Mouse (Mus musculus): Measurements from ENCODE around the gene Gm9745. TPM values are rescaled to one million over a fixed set of nuclear protein-coding genes. Genes with fewer than 3 reads are reported as not detected.
"Not testable (repeated sequence)": the region's sequence is repeated elsewhere in the genome, so short reads cannot be mapped to it uniquely, and the experiment has no call there.

Gene Gm9745
- polyA plus RNA-seq, 1 experiment from 2014 or later: not detected

DNA sequence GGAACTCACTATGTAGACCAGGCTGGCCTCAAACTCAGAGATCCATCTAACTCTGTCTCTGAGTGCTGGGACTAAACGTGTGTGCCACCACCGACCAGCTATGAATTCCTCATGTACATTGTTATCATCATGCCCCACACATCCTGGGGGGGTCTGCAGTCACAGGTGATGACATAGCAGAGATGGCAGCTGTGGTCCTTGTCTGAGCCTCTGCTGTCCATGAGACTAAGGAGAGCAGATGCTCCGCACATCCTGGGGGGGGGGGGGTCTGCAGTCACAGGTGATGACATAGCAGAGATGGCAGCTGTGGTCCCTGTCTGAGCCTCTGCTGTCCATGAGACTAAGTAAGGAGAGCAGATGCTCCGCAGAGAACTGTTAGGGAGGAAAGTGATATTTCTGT is 6.9 kb downstream of the Gm9745 start:
- not testable (repeated sequence) for H3K4me3 ChIP-seq (ENCODE audit: low read length); H3K4me2 ChIP-seq (ENCODE audit: low read depth, low read length); H3K9me3 ChIP-seq (replicated peaks; ENCODE audit: control insufficient read depth, low read length); H3K27me3 ChIP-seq (ENCODE audit: control insufficient read depth, insufficient read depth, low read length); H3K9ac ChIP-seq (ENCODE audit: low read length); H3K27ac ChIP-seq (ENCODE audit: low read length); H3K36me3 ChIP-seq (ENCODE audit: control insufficient read depth, insufficient read depth); ATAC-seq (replicated peaks; ENCODE audit: extremely low read depth, insufficient read depth, low FRiP score); H3K4me1 ChIP-seq (ENCODE audit: control insufficient read depth, insufficient read depth, low read length)
- 67% methylated on average over 4 of the region's 4 CpGs for WGBS

DNA sequence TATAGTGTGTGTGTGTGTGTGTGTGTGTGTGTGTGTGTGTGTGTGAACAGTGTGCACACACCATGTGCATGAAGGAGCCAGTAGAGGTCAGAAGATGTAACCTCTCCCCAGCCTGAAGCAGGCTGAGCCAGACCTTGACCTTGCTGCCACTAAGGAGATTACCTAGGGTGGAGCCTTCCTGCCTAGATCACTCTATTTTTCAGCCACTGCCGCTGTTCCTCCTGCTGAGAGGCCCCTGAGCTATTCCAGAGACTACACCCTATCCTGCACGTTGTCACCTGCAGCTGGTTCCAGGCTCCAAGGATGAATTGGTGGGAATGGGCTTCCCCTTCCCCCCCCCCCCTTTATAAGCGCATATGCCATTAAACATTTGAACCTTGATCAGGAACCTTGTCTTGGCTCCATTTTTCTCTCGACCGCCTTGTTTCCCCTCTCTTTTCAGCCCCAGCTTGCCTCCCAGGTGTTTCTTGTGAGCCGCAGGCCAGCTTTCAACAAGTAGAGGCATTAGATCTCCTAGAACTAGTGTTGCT is 10.4 kb downstream of the Gm9745 start:
- H3K4me3 ChIP-seq (ENCODE audit: low read length); H3K27me3 ChIP-seq (ENCODE audit: control insufficient read depth, insufficient read depth, low read length); H3K27ac ChIP-seq (ENCODE audit: low read length); H3K36me3 ChIP-seq (ENCODE audit: control insufficient read depth, insufficient read depth); H3K4me2 ChIP-seq (ENCODE audit: low read depth, low read length); H3K4me1 ChIP-seq (ENCODE audit: control insufficient read depth, insufficient read depth, low read length); ATAC-seq (replicated peaks; ENCODE audit: extremely low read depth, insufficient read depth, low FRiP score); H3K9me3 ChIP-seq (replicated peaks; ENCODE audit: control insufficient read depth, low read length); H3K9ac ChIP-seq (ENCODE audit: low read length): not testable (repeated sequence)
- 72% methylated on average over 6 of the region's 6 CpGs for WGBS

DNA sequence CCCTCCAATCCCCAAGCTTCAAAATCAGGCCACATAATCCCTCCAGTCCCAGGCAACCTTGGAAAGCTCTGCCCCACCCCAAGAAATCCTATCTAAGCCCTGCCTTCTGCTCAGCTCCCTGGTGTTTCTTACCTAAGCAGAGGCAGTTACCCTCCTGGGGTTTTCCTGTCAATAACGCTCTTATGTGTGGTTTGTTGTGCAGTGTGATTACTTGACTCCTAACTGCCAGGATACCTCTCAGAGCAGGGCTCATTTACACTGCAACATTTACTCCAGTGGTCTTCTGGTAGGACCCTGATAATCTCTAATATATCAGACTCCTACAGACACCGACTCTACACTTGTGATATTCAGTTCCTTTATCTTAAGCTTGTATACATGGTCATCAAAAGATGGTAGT is 14.5 kb downstream of the Gm9745 start:
- Histone ChIP-seq H3K27ac (ENCODE audit: low read length) (no peak overlapping the region), H3K36me3 (ENCODE audit: control insufficient read depth, insufficient read depth) (no peaks in the 10 kb centered on the region), H3K9me3 (replicated peaks; ENCODE audit: control insufficient read depth, low read length) (no peaks in the 10 kb centered on the region), H3K4me3 (ENCODE audit: low read length) (no peak overlapping the region), H3K9ac (ENCODE audit: low read length) (no peak overlapping the region), H3K27me3 (ENCODE audit: control insufficient read depth, insufficient read depth, low read length) (no peaks in the 10 kb centered on the region), H3K4me1 (ENCODE audit: control insufficient read depth, insufficient read depth, low read length) (no peaks in the 10 kb centered on the region), H3K4me2 (ENCODE audit: low read depth, low read length) (no peak overlapping the region)
- ATAC-seq (replicated peaks; ENCODE audit: extremely low read depth, insufficient read depth, low FRiP score): no peak
- WGBS: 36% methylated on average over 2 of the region's 2 CpGs

DNA sequence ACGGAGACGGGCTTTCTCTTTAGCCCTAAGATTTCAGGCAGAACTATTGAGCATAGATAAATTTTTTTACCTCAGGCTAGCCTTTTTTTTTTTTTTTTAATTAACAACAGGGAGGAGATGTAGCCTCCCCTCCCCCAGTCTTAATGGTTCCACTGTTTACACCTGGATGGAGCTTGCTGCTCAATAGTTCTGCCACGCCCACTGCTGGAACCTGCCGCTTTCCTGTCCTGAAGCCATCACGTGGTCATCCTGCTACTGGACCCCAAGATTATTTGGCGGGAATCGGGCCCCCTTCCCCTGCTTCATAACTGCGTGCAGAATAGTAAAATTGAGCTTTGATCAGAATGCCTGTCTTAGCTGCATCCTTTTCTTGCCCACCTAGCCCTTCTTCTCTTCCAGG is 34.1 kb downstream of the Gm9745 start:
- H3K27me3 ChIP-seq (ENCODE audit: control insufficient read depth, insufficient read depth, low read length); H3K9me3 ChIP-seq (replicated peaks; ENCODE audit: control insufficient read depth, low read length); ATAC-seq (replicated peaks; ENCODE audit: extremely low read depth, insufficient read depth, low FRiP score); H3K4me1 ChIP-seq (ENCODE audit: control insufficient read depth, insufficient read depth, low read length); H3K9ac ChIP-seq (ENCODE audit: low read length); H3K36me3 ChIP-seq (ENCODE audit: control insufficient read depth, insufficient read depth); H3K27ac ChIP-seq (ENCODE audit: low read length); H3K4me3 ChIP-seq (ENCODE audit: low read length); H3K4me2 ChIP-seq (ENCODE audit: low read depth, low read length): not testable (repeated sequence)
- WGBS: 87% methylated on average over 8 of the region's 8 CpGs

DNA sequence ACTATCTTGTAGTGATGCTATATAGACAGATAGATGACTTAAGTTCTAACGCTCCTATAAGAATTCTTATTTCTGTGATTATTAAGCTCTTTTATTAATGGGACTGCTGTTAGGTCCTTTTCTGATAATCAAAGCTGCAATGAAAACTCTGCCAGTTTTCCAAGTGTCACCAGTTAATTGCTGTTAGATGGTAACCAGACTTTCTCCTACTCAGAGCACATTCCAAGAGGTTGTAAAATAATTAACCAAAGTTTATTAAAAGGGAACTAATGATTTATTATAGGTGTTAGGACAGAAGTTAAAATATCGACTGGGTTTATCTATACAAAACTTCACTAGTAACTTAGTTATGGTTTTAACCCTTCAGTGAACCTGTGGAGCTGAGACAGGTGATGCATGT is 42.0 kb downstream of the Gm9745 start:
- 82% methylated on average over 2 of the region's 2 CpGs for WGBS
- not testable (repeated sequence) for ATAC-seq (replicated peaks; ENCODE audit: extremely low read depth, insufficient read depth, low FRiP score)

More for the DNA sequence above, 42.0 kb downstream of the Gm9745 start:
- H3K27me3 ChIP-seq (ENCODE audit: control insufficient read depth, insufficient read depth, low read length); H3K9ac ChIP-seq (ENCODE audit: low read length); H3K36me3 ChIP-seq (ENCODE audit: control insufficient read depth, insufficient read depth); H3K4me3 ChIP-seq (ENCODE audit: low read length); H3K27ac ChIP-seq (ENCODE audit: low read length); H3K4me2 ChIP-seq (ENCODE audit: low read depth, low read length); H3K4me1 ChIP-seq (ENCODE audit: control insufficient read depth, insufficient read depth, low read length): not testable (repeated sequence)
- peaks cover 14% of the 10 kb centered on the region for H3K9me3 ChIP-seq (replicated peaks; ENCODE audit: control insufficient read depth, low read length)

Small RNA genes lying within 50 kb of the gene (microRNA-seq; reads per million reads assigned to microRNA genes)
- gene Gm22750: not detected

Other genes with a start within 250 kb of the Gm9745 start
- gene Wdr37, start 76.3 kb downstream of the Gm9745 start, polyA plus RNA-seq (2015; fragmentation: Nextera tagmentation; extraction: Ambion mirVana): 18.7 and 20.6 TPM in 2 replicates
- 40.1 and 49.2 TPM in 2 replicates for gene Idi1, start 62.7 kb downstream of the Gm9745 start, polyA plus RNA-seq (2015; fragmentation: Nextera tagmentation; extraction: Ambion mirVana)
- 0.09 and 0.14 TPM in 2 replicates for gene Idi2, start 4.6 kb upstream of the Gm9745 start, polyA plus RNA-seq (2015; fragmentation: Nextera tagmentation; extraction: Ambion mirVana)
- gene Gtpbp4, start 47.9 kb upstream of the Gm9745 start, polyA plus RNA-seq (2015; fragmentation: Nextera tagmentation; extraction: Ambion mirVana): 52.0 and 53.2 TPM in 2 replicates
- 27.0 and 27.1 TPM in 2 replicates for gene Larp4b, start 145.7 kb upstream of the Gm9745 start, polyA plus RNA-seq (2015; fragmentation: Nextera tagmentation; extraction: Ambion mirVana)